Mouse (Mus musculus): ENCODE measurements around the gene Greb1.

DNA sequence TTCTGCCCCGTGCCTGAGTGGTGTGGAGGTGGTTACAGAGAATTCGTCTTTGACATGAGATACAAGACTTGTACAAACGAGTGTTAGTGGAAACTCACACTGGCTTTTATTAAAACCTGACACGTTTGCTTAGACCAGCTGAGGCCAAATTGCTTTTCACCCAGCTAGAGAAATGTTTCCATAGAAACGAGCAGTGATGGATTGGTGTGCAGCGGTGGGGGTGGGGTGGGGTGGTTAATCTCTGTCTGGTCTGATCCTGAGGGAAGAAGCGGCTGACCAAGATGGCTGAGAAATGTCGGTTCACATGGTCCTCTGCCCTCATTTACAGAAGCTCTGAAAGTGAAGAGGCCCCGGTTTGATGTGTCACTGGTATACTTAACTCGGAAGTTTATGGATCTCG is 17.8 kb upstream of the Greb1 start:
- TF ChIP-seq ZNF384 (IDR thresholded peaks at IDR 0.05; ENCODE audit: low read depth, low read length) (no peak), HCFC1 (IDR thresholded peaks at IDR 0.05; ENCODE audit: borderline replicate concordance, insufficient read depth, low read length) (no peak), ZC3H11A (IDR thresholded peaks at IDR 0.05; ENCODE audit: borderline replicate concordance, low read depth, low read length) (no peak), CHD2 (IDR thresholded peaks at IDR 0.05; ENCODE audit: low read depth, low read length) (no peak)
